Mouse (Mus musculus) ES-Bruce4 (cell line): ENCODE data around the gene Lipt1.

Experiments
- CTCF ChIP-seq: IDR thresholded peaks from one replicate; pipeline ENCODE4 v1.8.1; 2011; ENCODE audit warnings: low read depth, low read length
- EP300 ChIP-seq: IDR thresholded peaks from 2 replicates; pipeline ENCODE4 v1.6.1; 2011; ENCODE audit warnings: low read depth, low read length; ENCODE audit not compliant: insufficient read depth
- POLR2A ChIP-seq: IDR thresholded peaks from one replicate; pipeline ENCODE4 v1.8.1; 2011; ENCODE audit warnings: low read length; ENCODE audit not compliant: insufficient read depth

DNA sequence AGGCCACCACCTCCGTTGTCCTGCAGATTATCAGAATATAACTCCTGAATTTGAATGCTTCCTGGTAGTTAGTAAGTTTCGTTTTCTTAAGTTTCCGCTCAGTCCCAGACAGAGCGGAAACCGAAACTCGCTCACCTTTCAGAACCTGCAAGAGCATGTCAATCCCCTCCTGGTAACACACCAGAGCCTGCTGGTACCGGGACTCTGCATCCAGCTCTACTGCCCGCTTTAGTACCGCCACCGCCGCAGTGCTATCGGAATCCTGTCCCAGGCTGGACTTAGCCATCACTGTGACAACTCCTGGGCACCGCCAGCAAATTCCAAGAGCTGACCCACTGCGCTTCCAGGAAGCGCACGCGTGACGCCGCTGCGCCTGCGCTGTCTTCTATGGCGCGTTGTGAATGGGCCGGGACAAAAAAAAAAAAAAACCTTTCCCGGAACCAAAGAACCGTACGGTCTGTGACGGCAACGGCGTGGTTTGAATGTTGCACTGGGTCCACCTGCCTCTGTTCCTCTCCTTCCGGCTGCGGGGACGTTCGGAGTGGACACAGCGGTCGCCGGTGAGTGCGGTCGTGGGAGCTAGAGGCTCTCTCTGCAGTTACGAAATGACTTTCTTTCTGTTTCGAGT lies 18.6 kb downstream of the Lipt1 start, which contains the start of the genes Mitd1 and Mrpl30:
- TF ChIP-seq CTCF (no peak), EP300 (no peak), POLR2A (peak; percentile 55)
